Mouse (Mus musculus) MEL (cell line): Measurements from ENCODE around the gene Gskip. TPM values are rescaled to one million over a fixed set of nuclear protein-coding genes. Genes with fewer than 3 reads are reported as not detected.

Experiments used
- DNase-seq: peaks from one replicate; pipeline ENCODE4 v3.0.0; 2011; ENCODE audit warnings: low read depth, low spot score
- H3K27ac ChIP-seq: 2 replicates; pipeline ENCODE4 v1.5.1; 2012; ENCODE audit warnings: low read depth, mild to moderate bottlenecking, control low read depth, low read length, moderate library complexity; ENCODE audit not compliant: control insufficient read depth
- H3K27me3 ChIP-seq, 2 experiments: fragments of 150-350 bp in 1 of 2; sonication (generic) in 1 of 2; 2 replicates each; pipeline ENCODE4 v1.6.1; 2012; ENCODE audit warnings: low read length in 2 of 2, mild to moderate bottlenecking in 2 of 2, improper control_type of control experiment in 1 of 2, moderate library complexity in 1 of 2; ENCODE audit not compliant: insufficient read depth in 2 of 2, control insufficient read depth in 1 of 2
- H3K36me3 ChIP-seq, 2 experiments: 2 replicates each; pipeline ENCODE4 v1.6.1; 2012 to 2014; ENCODE audit warnings: low read length in 2 of 2, improper control_type of control experiment in 1 of 2, inconsistent platforms in 1 of 2, mild to moderate bottlenecking in 1 of 2; ENCODE audit not compliant: insufficient read depth in 2 of 2, control insufficient read depth in 1 of 2
- H3K4me1 ChIP-seq, 2 experiments: fragments of 150-350 bp in 1 of 2; sonication (generic) in 1 of 2; 2 replicates each; pipeline ENCODE4 v1.6.1; 2012; ENCODE audit warnings: low read length in 2 of 2, improper control_type of control experiment in 1 of 2, mild to moderate bottlenecking in 1 of 2; ENCODE audit not compliant: insufficient read depth in 2 of 2, control insufficient read depth in 1 of 2
- H3K4me3 ChIP-seq, 2 experiments: fragments of 150-350 bp in 1 of 2; sonication (generic) in 1 of 2; 2 replicates each; pipeline ENCODE4 v1.5.1; 2012; ENCODE audit warnings: low read depth in 2 of 2, low read length in 2 of 2, mild to moderate bottlenecking in 2 of 2, moderate library complexity in 2 of 2, control low read depth in 1 of 2, improper control_type of control experiment in 1 of 2; ENCODE audit not compliant: control insufficient read depth in 1 of 2, insufficient read depth in 1 of 2
- H3K79me2 ChIP-seq: 2 replicates; pipeline ENCODE4 v1.6.1; 2012; ENCODE audit warnings: mild to moderate bottlenecking, low read length, moderate library complexity; ENCODE audit not compliant: control insufficient read depth, poor library complexity, insufficient read depth
- H3K9ac ChIP-seq: 2 replicates; pipeline ENCODE4 v1.6.1; 2012; ENCODE audit warnings: low read depth, mild to moderate bottlenecking, control low read depth, low read length, moderate library complexity; ENCODE audit not compliant: control insufficient read depth, poor library complexity, severe bottlenecking
- H3K9me3 ChIP-seq: fragments of 150-350 bp; sonication (generic); replicated peaks from 2 replicates; pipeline ENCODE4 v1.6.1; 2012; ENCODE audit warnings: mild to moderate bottlenecking, low read length, improper control_type of control experiment, moderate library complexity; ENCODE audit not compliant: insufficient read depth
- BHLHE40 ChIP-seq: IDR thresholded peaks from 2 replicates; pipeline ENCODE4 v1.6.1; 2012; ENCODE audit warnings: low read depth, mild to moderate bottlenecking, inconsistent platforms, low read length, improper control_type of control experiment, borderline replicate concordance
- CHD1 ChIP-seq: IDR thresholded peaks from 2 replicates; pipeline ENCODE4 v1.6.1; 2012; ENCODE audit warnings: low read depth, mild to moderate bottlenecking, inconsistent platforms, low read length, improper control_type of control experiment
- CTCF ChIP-seq, 3 experiments: IDR thresholded peaks in 2 of 3; conservative IDR thresholded peaks in 1 of 3; 2 replicates each; pipeline ENCODE4 v1.5.1; 2011 to 2012; ENCODE audit warnings: low read length in 3 of 3, low read depth in 2 of 3, mild to moderate bottlenecking in 2 of 3, improper control_type of control experiment in 1 of 3, inconsistent platforms in 1 of 3, mixed read lengths in 1 of 3, moderate library complexity in 1 of 3; ENCODE audit not compliant: control insufficient read depth in 1 of 3, insufficient read depth in 1 of 3, poor library complexity in 1 of 3, severe bottlenecking in 1 of 3
- E2F4 ChIP-seq: IDR thresholded peaks from 2 replicates; pipeline ENCODE4 v1.6.1; 2011; ENCODE audit warnings: low read depth, low read length, improper control_type of control experiment, borderline replicate concordance
- ETS1 ChIP-seq: IDR thresholded peaks from 2 replicates; pipeline ENCODE4 v1.6.1; 2012; ENCODE audit warnings: low read depth, mild to moderate bottlenecking, inconsistent platforms, low read length, improper control_type of control experiment, moderate library complexity
- GABPA ChIP-seq: IDR thresholded peaks from 2 replicates; pipeline ENCODE4 v1.6.1; 2012; ENCODE audit warnings: low read depth, mild to moderate bottlenecking, inconsistent platforms, low read length, improper control_type of control experiment, moderate library complexity
- JUND ChIP-seq: IDR thresholded peaks from 2 replicates; pipeline ENCODE4 v1.6.1; 2011; ENCODE audit warnings: low read depth, mild to moderate bottlenecking, improper control_type of control experiment, low read length
- KAT2A ChIP-seq: conservative IDR thresholded peaks from 2 replicates; pipeline ENCODE4 v1.6.1; 2012; ENCODE audit warnings: low read depth, low read length, improper control_type of control experiment, inconsistent platforms
- MAX ChIP-seq: IDR thresholded peaks from 2 replicates; pipeline ENCODE4 v1.6.1; 2011; ENCODE audit warnings: low read length, improper control_type of control experiment
- MAZ ChIP-seq: IDR thresholded peaks from 2 replicates; pipeline ENCODE4 v1.6.1; 2012; ENCODE audit warnings: low read depth, mild to moderate bottlenecking, inconsistent platforms, low read length, improper control_type of control experiment
- MEF2A ChIP-seq: IDR thresholded peaks from 2 replicates; pipeline ENCODE4 v1.6.1; 2014; ENCODE audit warnings: low read depth, mild to moderate bottlenecking, inconsistent platforms, low read length, improper control_type of control experiment; ENCODE audit not compliant: poor library complexity, insufficient replicate concordance, severe bottlenecking; ENCODE audit errors: extremely low read depth
- MYB ChIP-seq: IDR thresholded peaks from 2 replicates; pipeline ENCODE4 v1.6.1; 2011; ENCODE audit warnings: mild to moderate bottlenecking, low read depth, low read length, improper control_type of control experiment
- NELFE ChIP-seq: IDR thresholded peaks from 2 replicates; pipeline ENCODE4 v1.6.1; 2011; ENCODE audit warnings: low read depth, low read length, improper control_type of control experiment
- POLR2A ChIP-seq, 2 experiments: IDR thresholded peaks; 2 replicates each; pipeline ENCODE4 v1.6.1; 2011 to 2012; ENCODE audit warnings: low read length in 2 of 2, mild to moderate bottlenecking in 2 of 2, control low read depth in 1 of 2, improper control_type of control experiment in 1 of 2, low read depth in 1 of 2, moderate library complexity in 1 of 2; ENCODE audit not compliant: control insufficient read depth in 1 of 2, insufficient read depth in 1 of 2, poor library complexity in 1 of 2
- POLR2AphosphoS5 ChIP-seq: IDR thresholded peaks from 2 replicates; pipeline ENCODE4 v1.6.1; 2012; ENCODE audit warnings: low read depth, borderline replicate concordance, mild to moderate bottlenecking, inconsistent platforms, low read length, moderate library complexity, mixed read lengths
- RAD21 ChIP-seq: IDR thresholded peaks from 2 replicates; pipeline ENCODE4 v1.6.1; 2011; ENCODE audit warnings: mild to moderate bottlenecking, low read depth, low read length, improper control_type of control experiment
- SIN3A ChIP-seq: IDR thresholded peaks from 2 replicates; pipeline ENCODE4 v1.6.1; 2012; ENCODE audit warnings: low read length, improper control_type of control experiment, inconsistent platforms
- TBP ChIP-seq: IDR thresholded peaks from 2 replicates; pipeline ENCODE4 v1.8.0; 2011; ENCODE audit warnings: low read depth, low read length, improper control_type of control experiment
- TCF12 ChIP-seq: IDR thresholded peaks from 2 replicates; pipeline ENCODE4 v1.6.1; 2014; ENCODE audit warnings: low read depth, mild to moderate bottlenecking, inconsistent platforms, low read length, improper control_type of control experiment, moderate library complexity
- USF2 ChIP-seq, 2 experiments: IDR thresholded peaks; 2 replicates each; pipeline ENCODE4 v1.6.1; 2011 to 2012; ENCODE audit warnings: improper control_type of control experiment in 2 of 2, low read length in 2 of 2, borderline replicate concordance in 1 of 2, inconsistent platforms in 1 of 2, low read depth in 1 of 2, mild to moderate bottlenecking in 1 of 2; ENCODE audit not compliant: insufficient read depth in 1 of 2
- ZKSCAN1 ChIP-seq: IDR thresholded peaks from 2 replicates; pipeline ENCODE4 v1.6.1; 2012; ENCODE audit warnings: low read depth, mild to moderate bottlenecking, inconsistent platforms, low read length, improper control_type of control experiment, moderate library complexity
- ZMIZ1 ChIP-seq: IDR thresholded peaks from 2 replicates; pipeline ENCODE4 v1.6.1; 2012; ENCODE audit warnings: low read depth, mild to moderate bottlenecking, inconsistent platforms, low read length, improper control_type of control experiment, moderate library complexity
- ZNF384 ChIP-seq: IDR thresholded peaks from 2 replicates; pipeline ENCODE4 v1.6.1; 2012; ENCODE audit warnings: low read depth, mild to moderate bottlenecking, inconsistent platforms, low read length, improper control_type of control experiment
- polyA plus RNA-seq, 2 experiments: library from polyadenylated mRNA; stranded (reverse) in 1 of 2; unstranded in 1 of 2; fragments of >175 nt in 1 of 2; fragments of >200 nt in 1 of 2; gene quantifications; 2 replicates each; pipeline versions ENCODE4 v1.2.1 to v1.2.4; 2012; ENCODE audit warnings: low replicate concordance in 2 of 2, low read depth in 1 of 2; ENCODE audit not compliant: insufficient read length in 2 of 2, insufficient read depth in 1 of 2, missing spikeins in 1 of 2
- total RNA-seq: library from RNA; depleted of rRNA; stranded (reverse); fragments of 300-350 nt; gene quantifications from 2 replicates; pipeline ENCODE4 v1.2.3, GENCODE M21; 2012

The Gskip gene
- total and polyA plus RNA-seq, 3 experiments = 12.6 to 13.9 TPM; not detected in 1

GRCm38 (mm10) chr12:105687416-105687815 lies 2.8 kb downstream of the Gskip start:
- TF ChIP-seq MYB = no peak
- TF ChIP-seq RAD21 = no peak
- TF ChIP-seq E2F4 = no peak
- no peak for TF ChIP-seq KAT2A
- no peak for TF ChIP-seq ZMIZ1
- no peak for TF ChIP-seq TCF12
- TF ChIP-seq USF2 (IDR thresholded peaks at IDR 0.05; ENCODE audit: borderline replicate concordance in 1 of 2, insufficient read depth in 1 of 2, low read depth in 1 of 2, low read length in 2 of 2) = no peak
- Histone ChIP-seq H3K27me3 (no peaks in the 10 kb centered on the region), H3K27ac (no peak overlapping the region), H3K9ac (no peak overlapping the region), H3K9me3 (no peaks in the 10 kb centered on the region), H3K36me3 (peaks cover 0 to 27% of the 10 kb centered on the region in 2 experiments; a peak in 2 of 4 replicates), H3K4me1 (peaks cover 6 to 30% of the 10 kb centered on the region in 2 experiments), H3K4me3 (no peak overlapping the region), H3K79me2 (peaks cover 34% of the 10 kb centered on the region)
- no peak for DNase-seq

DNA sequence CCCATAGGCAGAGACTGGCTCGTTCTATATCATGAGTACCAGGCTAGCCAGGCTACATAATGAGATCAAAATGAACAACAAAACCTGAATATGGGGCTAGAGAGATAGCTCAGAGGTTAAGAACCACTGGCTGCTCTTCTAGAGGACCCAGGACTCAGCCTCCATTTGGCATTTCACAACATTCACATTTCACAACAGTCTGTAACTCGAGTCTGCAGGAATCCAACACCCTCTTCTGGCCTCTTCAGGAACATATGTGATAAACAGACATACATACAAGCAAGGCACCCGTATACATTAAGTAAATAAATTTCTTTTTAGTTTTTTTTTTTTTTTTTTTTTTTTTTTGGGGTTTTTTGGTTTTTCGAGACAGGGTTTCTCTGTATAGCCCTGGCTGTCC lies 3.9 kb downstream of the Gskip start:
- Histone ChIP-seq H3K27me3 (no peaks in the 10 kb centered on the region), H3K4me3 (no peak overlapping the region), H3K9ac (no peak overlapping the region), H3K79me2 (peaks cover 24% of the 10 kb centered on the region), H3K36me3 (peaks cover 0 to 19% of the 10 kb centered on the region in 2 experiments; a peak in 2 of 4 replicates), H3K4me1 (peaks cover 6 to 22% of the 10 kb centered on the region in 2 experiments), H3K9me3 (no peaks in the 10 kb centered on the region), H3K27ac (no peak overlapping the region)
- peak; percentile 30 for DNase-seq
- TF ChIP-seq TCF12 (no peak), CHD1 (no peak), POLR2AphosphoS5 (no peak), CTCF (IDR thresholded peaks at IDR 0.05 in 2 of 3, conservative IDR thresholded peaks at IDR 0.05 in 1 of 3; ENCODE audit: control insufficient read depth in 1 of 3, insufficient read depth in 1 of 3, low read depth in 2 of 3, low read length in 3 of 3, poor library complexity in 1 of 3, severe bottlenecking in 1 of 3) (no peak; a peak in 1 of 6 replicates), POLR2A (IDR thresholded peaks at IDR 0.05; ENCODE audit: control insufficient read depth in 1 of 2, insufficient read depth in 1 of 2, low read depth in 1 of 2, low read length in 2 of 2, poor library complexity in 1 of 2) (no peak), BHLHE40 (no peak), JUND (no peak), ZKSCAN1 (no peak), MAZ (no peak), NELFE (no peak), E2F4 (no peak), ZMIZ1 (no peak), MAX (no peak), ETS1 (no peak), KAT2A (no peak), GABPA (no peak), MEF2A (no peak), SIN3A (no peak), ZNF384 (no peak), TBP (no peak)
